Mouse (Mus musculus): Measurements from ENCODE around the gene Fezf2.

The Fezf2 gene

DNA sequence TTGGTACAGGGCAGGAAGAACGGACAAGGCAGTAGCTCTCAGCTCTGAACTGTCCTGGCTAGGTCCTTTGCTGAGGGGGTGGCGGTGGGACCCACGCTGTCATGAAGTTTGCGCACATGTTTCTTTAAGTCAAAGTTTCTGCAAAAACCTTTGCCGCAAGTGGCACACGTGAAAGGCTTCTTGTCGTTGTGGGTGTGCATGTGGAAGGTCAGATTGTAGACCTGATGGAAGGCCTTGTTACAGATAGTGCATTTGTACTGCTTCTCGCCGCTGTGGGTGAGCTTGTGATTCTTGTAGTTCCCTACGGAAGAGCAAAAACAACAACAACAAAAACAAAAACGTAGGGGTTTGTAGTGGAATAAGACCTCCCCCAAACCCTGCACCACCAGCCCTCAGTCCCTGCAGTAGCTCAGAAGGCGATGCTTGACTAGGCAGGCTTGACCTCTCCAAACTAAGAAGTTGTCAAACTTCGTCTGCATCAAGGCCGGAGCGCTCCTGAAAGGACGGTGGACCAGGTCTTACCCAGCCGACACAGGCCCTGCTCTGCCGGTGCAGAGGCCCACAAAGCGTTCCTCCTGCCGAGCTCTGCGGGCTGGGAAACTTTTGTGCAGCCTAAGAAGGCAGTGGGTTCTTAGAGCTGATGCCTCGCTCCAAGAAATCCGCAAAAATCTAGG lies 5.4 kb downstream of the Fezf2 start:
- no peak for DNase-seq

DNA sequence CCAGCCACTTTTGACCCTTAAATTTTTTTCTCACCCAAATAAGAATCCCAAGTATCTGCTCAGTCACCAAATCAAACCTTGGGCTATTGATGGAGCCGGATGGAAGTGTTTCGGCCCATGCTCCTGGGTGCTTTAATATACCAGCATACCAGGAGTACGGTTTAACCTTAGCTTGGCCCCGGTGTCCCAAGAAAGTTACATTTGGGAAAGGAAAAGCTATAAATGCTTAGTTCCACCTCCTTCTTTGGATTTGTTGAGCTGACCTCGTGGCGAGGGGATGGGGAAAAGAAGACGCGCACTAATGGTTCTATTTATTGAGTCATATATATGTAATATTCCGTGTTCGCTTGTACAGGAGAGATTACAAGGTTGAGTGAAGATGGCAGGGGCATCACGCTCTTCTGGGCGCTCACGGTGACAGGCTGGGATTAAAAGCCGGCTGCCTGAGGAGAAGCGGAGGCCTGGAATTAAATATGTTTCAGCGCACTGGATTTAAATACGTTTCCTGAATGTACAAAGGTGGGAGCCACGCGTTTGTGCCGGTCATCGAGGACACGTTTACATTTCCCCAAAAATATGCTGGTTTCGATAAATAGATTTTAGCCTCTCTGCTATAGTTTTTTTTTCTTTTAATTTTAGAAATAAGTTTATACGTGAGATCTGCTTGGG lies 6.1 kb downstream of the Fezf2 start:
- DNase-seq: no peak

DNA sequence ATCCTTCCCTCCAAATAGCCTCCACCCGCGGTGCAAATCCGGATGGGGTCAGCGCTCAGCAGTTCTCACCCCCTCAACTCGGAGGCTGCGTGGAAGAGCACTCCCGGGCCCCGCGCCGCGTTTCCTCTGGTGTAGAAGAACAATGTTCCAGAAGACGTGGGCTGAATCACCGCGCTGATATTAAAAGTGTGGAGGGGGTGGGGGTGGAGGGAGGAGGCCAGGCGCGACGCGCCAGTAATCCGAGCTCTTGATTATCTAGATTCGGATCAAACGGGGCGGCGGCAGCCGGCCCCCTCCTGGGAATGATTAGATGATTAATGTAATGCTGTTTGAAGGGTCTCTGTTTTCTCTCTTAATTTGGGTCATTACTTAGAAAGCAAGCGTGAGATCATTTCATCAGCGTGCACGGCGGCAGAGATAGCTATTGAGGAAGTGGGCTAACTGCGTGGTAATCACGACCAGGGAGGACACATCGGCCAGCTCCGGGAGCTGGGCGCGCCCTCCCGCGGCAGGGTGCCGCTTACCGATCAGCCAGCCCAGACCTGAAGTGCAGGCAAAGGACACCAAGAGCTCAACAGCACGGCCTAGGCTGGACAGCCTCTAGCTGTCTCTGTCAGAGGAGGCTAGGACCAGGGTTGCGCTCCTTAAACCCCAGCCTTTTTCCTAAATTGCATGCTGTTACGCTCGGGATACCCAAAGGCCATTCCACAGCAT lies 6.8 kb downstream of the Fezf2 start:
- DNase-seq: no peak

DNA sequence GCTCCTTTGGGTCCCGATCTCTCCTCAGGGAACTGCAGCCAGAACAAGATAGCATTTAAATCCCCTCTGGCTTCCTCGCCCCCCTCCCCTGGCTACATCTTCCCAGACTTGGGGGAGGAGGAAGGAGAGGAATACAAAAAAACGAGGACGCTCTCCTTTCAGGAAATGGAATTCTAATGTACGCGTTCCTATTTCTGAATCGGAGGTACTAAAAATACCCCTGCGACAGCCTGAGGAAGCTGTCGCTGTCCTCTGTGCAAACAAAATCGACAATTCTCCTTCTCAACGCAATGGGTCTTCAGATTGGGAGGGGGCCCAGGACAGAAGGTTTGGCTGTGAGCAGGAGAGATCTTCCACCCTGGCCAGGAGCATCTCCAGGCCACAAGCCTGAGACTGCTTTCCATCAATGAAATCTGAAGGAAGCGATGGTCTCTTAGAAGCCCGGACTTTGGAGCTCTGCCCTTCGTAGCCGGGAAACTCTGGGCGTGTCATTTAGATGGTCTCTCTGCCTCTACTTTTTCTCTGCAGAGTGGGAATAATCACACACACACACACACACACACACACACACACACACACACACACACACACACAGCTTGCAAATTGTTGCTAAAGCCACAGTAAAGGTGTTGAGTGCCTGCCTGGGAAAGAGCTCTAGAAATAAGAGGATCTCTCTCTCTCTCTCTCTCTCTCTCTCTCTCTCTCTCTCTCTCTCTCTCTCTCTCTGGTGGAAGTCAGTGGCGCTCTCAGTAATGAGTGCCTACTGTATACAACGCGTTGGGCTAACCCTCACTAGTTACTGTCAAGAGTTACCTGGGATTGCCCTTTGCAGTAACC lies 7.5 kb downstream of the Fezf2 start:
- DNase-seq: no peak

DNA sequence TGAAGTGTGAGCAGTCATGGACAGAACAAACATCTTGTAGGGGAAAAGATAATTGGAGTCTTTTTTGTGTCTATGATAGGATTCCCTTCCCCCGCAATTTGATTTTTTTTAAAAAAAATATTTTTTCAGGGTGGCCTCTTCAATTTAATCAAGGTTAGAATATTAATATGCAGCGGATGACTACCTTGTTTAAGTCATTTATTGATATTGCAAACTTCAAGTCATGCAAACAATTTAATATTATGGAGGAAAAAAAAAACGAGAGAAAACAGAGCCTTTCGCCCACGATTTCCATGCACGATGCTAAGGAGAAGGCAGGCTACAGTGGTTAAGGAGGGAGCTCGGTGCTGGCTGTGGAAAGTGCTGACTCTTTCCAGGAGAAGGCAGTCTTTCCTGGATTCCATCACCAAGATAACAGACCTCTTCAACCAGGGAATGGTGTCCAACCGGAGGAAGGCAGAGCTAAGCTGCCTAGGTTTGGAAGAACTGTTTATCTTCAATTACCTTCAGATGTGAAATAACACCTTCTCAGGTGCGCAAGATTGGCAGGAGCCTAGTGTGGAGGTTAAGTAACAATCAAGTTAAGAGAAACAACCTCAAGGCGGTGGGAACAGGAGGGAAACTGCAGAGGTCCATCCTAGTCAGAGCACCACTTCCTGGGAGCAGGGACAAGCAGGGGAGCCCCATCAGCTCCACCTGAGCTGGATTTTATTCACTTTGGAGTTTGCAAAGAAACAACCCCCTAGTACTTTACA lies 9.0 kb downstream of the Fezf2 start:
- no peak for DNase-seq

DNA sequence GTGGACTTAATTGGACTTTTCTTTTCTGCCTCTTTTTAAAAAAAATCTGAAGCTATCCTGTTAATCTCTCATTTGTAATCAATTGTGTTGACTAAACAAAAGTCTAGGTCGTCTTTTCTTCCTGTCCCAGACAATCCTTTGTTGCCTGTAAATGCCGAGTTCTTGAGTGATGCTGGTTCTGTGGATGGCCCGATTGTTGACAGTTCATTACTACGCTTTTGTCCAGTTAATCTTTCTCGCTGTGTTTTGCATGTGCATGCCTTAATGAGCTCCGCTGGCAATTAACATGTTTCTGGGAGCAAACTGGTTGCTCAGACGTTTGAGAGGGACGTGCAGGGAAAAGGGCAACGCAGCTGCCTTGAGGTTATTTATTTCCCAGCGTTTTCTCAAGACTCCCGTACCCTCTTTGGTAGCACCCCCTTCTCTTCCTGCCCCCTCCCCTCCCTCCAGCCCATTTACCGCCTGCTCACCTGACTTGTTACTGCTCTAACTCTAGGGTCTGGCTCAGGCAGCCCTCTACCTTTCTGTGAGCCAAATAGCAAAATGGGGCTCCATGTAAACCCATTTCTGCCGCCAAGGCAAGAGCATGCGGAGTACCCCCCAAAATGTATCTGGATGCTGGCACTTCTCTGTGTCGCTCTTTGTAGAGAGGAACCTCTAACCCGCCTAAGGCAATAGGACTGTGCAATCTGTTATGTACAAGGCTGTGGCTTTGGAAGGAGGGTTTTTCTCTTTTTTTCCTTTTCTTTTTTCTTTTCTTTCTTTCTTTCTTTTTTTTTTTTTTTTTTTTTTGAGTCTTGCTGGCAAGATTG lies 9.8 kb downstream of the Fezf2 start:
- DNase-seq: no peak

DNA sequence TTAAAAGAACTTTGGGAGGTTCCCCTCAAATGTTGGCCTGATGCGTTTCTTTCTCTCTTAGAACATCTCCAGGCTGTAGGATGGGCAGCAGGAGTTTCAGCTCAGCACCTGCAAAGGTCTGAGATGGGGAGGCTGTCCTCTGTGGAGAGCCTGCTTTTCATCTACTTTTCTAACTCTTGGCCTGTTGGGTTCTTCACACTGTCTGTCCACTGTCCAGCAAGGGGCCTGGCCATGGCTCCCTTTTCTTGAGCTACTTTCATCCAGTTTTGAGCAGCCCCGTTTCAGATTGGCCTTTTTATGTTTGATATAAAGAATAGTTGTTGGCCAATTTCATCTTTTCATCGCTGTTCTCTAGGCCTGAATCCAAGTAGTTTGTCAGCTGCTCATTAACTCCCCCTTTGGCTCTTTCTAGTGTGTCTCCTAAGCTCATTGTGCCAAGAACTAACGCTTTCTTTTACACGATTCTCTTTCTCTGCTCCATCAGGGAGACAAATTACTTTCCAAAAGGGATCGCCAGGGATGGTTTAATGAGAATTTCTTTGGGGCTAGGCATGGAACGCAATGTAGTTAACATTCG lies 10.5 kb downstream of the Fezf2 start:
- no peak for DNase-seq

DNA sequence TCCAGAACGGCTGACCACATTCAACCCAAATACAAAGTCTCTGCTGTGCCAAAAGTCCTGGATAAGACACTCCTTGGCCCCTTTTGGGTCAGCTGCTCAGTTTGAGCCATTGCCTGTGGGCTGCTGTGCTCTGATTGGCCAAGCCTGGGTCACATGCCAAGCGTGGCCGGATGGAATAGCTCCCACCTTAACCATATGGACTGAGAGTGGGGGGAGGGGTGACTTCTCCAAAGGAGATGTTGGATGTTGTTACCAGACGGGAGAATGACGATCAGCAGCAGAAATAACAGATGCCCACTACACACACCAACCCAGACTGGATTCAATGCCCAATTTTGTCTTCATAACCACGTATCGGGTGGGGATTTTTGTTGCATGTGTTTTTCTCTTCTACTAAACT lies 13.1 kb downstream of the Fezf2 start:
- no peak for DNase-seq

DNA sequence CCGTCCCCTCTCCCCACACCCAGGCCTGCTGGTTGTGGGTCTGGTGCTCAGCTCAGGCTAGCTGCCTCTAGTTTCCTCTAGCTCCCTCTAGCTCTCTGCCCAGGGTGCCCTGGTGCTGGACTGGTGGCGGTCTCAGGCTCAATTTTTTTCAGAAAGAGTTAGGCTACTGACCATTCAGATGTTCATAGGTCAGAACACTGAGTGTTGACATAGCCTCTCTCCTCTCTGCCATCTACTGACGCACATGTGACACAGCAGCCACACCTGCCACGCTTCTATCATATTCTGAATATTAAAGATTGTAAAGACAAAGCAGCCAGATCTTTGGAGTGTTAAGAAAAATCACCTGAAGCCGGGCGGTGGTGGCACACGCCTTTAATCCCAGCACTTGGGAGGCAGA lies 14.4 kb downstream of the Fezf2 start:
- no peak for DNase-seq

DNA sequence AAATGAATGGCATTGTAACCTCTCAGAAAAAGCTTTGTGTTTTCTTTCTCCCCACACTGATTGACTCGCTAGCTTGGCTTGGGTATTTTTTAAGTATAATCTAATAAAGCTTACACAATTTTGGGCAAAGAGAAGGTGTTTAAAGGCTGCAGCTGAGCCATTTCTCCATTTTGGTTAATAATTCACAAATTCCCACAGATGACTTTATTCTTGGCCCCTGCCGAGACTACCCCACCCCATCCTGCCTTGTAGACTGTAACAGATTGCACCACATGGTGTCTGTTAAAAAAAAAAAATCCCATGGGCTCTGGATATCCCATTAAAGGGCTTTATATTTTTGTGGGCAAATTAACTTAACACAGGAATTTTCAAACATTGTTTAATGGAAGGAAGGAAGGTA lies 44.9 kb downstream of the Fezf2 start:
- DNase-seq: no peak

DNA sequence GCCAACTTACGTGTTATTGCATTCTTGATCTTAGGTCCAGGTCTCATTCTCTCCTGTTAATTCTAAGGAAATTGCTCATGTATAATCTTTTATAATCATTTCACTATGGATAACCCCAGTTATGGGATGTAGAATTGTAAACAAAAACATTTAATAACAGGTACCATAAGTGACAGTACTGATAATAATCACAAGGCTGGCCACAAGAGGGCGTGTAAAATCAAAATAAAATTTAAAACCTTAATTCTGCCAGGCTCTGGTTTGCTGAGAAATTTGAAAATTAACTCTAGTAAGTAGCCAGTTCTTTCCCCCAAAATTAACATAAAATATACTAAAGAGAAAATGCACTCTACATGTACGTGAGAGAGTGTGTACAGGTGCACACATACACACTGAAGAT lies 47.3 kb downstream of the Fezf2 start:
- DNase-seq: no peak

DNA sequence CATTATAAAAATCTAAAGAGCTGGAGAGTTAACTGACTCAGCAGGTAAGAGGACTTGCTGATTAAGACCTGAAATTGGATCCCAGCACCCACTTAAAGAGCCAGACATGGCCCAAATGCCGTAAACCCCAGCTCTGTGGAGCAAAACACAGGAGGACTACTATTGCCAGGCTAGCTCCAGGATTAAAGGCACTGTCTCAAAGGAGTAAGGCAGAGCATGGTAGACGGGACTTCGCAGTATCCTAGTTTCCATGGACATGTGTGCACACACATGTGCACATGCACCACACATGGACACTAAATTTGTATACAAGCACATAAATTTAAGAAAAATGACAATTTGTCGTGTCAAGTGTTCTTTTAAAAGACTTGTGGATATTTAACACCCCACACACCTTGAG lies 47.7 kb downstream of the Fezf2 start:
- DNase-seq: no peak

DNA sequence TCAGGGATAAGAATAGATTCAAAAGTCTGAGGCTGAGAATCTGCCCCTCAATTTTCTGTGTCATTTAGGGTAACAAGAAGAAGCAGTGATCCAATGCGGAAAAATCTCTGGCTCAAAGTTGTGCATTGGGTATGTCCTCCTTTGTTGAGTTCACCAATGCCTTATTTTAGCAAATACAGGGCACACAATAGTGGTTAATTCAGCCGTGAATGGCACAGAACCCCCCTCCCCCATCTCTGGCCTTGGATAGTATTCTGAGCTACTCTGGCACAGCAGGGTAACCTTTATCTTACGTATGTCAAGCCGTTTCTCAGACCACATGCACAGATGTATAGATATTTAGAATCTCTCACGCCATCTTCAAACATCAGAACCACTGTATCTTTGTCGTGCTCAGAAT lies 48.3 kb downstream of the Fezf2 start:
- no peak for DNase-seq

DNA sequence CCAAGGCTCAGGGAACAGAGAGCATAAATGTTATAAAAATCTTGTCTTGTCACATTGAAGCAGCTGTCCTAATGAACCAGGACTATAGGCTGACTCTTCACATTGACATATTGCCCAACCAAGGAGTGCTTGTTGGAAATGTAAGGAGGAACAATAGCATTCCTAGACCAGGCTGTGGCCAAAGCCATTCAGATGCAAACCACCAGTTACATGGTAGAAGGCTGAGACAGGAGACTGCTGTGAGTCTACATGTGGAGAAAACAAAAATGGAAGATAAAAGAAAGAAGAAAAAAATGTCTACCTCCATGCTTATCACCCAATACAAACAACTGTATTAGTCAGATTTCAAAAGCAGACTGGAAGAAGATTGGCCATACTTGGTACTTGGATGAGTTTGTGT lies 48.8 kb downstream of the Fezf2 start:
- DNase-seq: no peak

DNA sequence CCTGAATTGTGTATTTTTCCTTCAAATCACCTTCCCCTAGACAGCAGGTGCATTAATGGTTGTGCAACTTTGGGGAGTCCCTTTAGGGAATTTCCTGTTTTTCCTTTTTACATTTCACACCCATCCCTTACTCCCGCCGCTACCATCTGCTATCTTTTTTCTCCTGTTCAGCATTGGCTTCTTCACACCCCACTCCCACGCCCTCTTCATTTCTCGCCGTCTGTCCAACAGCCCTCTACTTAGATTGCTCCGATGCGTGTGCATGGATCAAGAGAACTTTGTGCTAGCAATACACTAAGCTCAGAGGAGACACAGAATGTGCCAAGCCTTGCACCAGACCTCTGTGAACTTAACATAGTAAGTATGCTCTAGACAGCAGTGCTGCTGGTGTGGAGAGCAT lies 51.6 kb downstream of the Fezf2 start:
- DNase-seq: no peak

All from liver (tissue).